In genomic region chr4:63228943-63229342, GRCm38 (mm10) we compare ENCODE assay signal across 9 mouse cellular contexts. TPM values are rescaled to one million over a fixed set of nuclear protein-coding genes. Genes with fewer than 3 reads are reported as not detected.
DNase-seq lines count a peak whose midpoint lies in the region; ATAC-seq lines count a peak whose summit lies in the region.
"Had no signal": no experiment of that assay in that cellular context is flagged by ENCODE, and none has a peak within 500 bp of the region (broad histone marks: within the 10 kb centered on the region; RNA-seq: fewer than 3 reads in every experiment).

No protein-coding gene starts in this region.

- ATAC-seq in midbrain, embryonic 16.5 days, result peak; percentile 30

- peak; percentile 18 for DNase-seq in embryo, embryonic 10.5 days (ENCODE audit: low spot score)
- DNase-seq in embryo, embryonic 9.5 days (ENCODE audit: extremely low spot score), result no peak
- DNase-seq in Muller cell, postnatal 12 days (ENCODE audit: inconsistent ontology term), result peak; percentile 47
- peak; percentile 43 for DNase-seq in forelimb bud, embryonic 11.5 days (ENCODE audit: low read depth, low spot score)
- DNase-seq in layer of hippocampus, adult 18-20 months (ENCODE audit: low spot score in 2 of 2), result peak; percentile 49 to 74
- no peak for DNase-seq in spleen, postnatal 4 days (ENCODE audit: low spot score in 2 of 2)
- DNase-seq in urinary bladder, adult 2 months (ENCODE audit: low spot score), result no peak

- H3K4me1 ChIP-seq in midbrain, embryonic 16.5 days (ENCODE audit: control insufficient read depth, insufficient read depth, low read length), result peaks cover 22% of the 10 kb centered on the region

- no peak overlapping the region for H3K27ac ChIP-seq in midbrain, embryonic 16.5 days (ENCODE audit: low read length)

- WGBS in midbrain, embryonic 16.5 days, result 61% methylated on average over 5 of the region's 5 CpGs

- no peak overlapping the region for H3K4me2 ChIP-seq in midbrain, embryonic 16.5 days (ENCODE audit: low read length)

- H3K27me3 ChIP-seq in midbrain, embryonic 16.5 days (ENCODE audit: control insufficient read depth, insufficient read depth, low read depth, low read length), result no peaks in the 10 kb centered on the region

- H3K9me3 ChIP-seq in midbrain, embryonic 16.5 days (replicated peaks; ENCODE audit: control insufficient read depth, low read length, poor library complexity, severe bottlenecking), result no peaks in the 10 kb centered on the region

- no peak overlapping the region for H3K4me3 ChIP-seq in midbrain, embryonic 16.5 days (ENCODE audit: low read depth, low read length)

- no peak overlapping the region for H3K9ac ChIP-seq in midbrain, embryonic 16.5 days (ENCODE audit: low read depth, low read length)

- H3K36me3 ChIP-seq in midbrain, embryonic 16.5 days (ENCODE audit: control insufficient read depth, insufficient read depth, low read length), result no peaks in the 10 kb centered on the region

RNA-seq across cellular contexts. Expression of gene Col27a1, which starts 15.1 kb away (rescaled TPM):
- total RNA-seq in layer of hippocampus, adult 18-20 months (2021), result 1 to 10 TPM; 4.0 to 4.5 TPM
- 1.6 TPM in 2 replicates for polyA plus RNA-seq in midbrain, embryonic 16.5 days (2015; fragmentation: Nextera tagmentation; extraction: Ambion mirVana)
- polyA plus RNA-seq in urinary bladder, adult 2 months (2012; rRNA removed), result 12.3 and 13.3 TPM in 2 replicates

RNA-seq across cellular contexts. Expression of gene Kif12, which starts 57.0 kb away (rescaled TPM):
- total RNA-seq in layer of hippocampus, adult 18-20 months (2021), result not detected
- polyA plus RNA-seq in midbrain, embryonic 16.5 days (2015; fragmentation: Nextera tagmentation; extraction: Ambion mirVana), result 0.06 and 0.09 TPM in 2 replicates
- not detected in 2 replicates for polyA plus RNA-seq in urinary bladder, adult 2 months (2012; rRNA removed)
- total RNA-seq: layer of hippocampus, postnatal 14 days had no signal

Comparison
In these comparisons a context has a peak if more than half of its experiments do, and no peak if none do; other contexts are left out.
1. DNase-seq: peak in embryo, embryonic 10.5 days (single experiment), Muller cell, postnatal 12 days (single experiment), forelimb bud, embryonic 11.5 days (single experiment) and layer of hippocampus, adult 18-20 months (2 of 2); none in embryo, embryonic 9.5 days (single experiment), spleen, postnatal 4 days (0 of 2) and urinary bladder, adult 2 months (single experiment).